Mouse (Mus musculus) G1E (cell line): ENCODE measurements around the gene Cilp.

Source experiments
- CTCF ChIP-seq: IDR thresholded peaks from 2 replicates; pipeline ENCODE4 v1.5.1; 2012; ENCODE audit warnings: low read depth, low read length, inconsistent platforms, mixed read lengths
- GATA1 ChIP-seq: IDR thresholded peaks from 2 replicates; pipeline ENCODE4 v1.6.1; 2012; ENCODE audit warnings: borderline replicate concordance, low read length, inconsistent platforms, mixed read lengths
- POLR2AphosphoS5 ChIP-seq: IDR thresholded peaks from 2 replicates; pipeline ENCODE4 v1.6.1; 2012; ENCODE audit warnings: low read depth, low read length, inconsistent platforms; ENCODE audit not compliant: insufficient replicate concordance
- TAL1 ChIP-seq: conservative IDR thresholded peaks from 2 replicates; pipeline ENCODE4 v1.6.1; 2012; ENCODE audit warnings: low read depth, low read length, inconsistent platforms, mixed read lengths

DNA sequence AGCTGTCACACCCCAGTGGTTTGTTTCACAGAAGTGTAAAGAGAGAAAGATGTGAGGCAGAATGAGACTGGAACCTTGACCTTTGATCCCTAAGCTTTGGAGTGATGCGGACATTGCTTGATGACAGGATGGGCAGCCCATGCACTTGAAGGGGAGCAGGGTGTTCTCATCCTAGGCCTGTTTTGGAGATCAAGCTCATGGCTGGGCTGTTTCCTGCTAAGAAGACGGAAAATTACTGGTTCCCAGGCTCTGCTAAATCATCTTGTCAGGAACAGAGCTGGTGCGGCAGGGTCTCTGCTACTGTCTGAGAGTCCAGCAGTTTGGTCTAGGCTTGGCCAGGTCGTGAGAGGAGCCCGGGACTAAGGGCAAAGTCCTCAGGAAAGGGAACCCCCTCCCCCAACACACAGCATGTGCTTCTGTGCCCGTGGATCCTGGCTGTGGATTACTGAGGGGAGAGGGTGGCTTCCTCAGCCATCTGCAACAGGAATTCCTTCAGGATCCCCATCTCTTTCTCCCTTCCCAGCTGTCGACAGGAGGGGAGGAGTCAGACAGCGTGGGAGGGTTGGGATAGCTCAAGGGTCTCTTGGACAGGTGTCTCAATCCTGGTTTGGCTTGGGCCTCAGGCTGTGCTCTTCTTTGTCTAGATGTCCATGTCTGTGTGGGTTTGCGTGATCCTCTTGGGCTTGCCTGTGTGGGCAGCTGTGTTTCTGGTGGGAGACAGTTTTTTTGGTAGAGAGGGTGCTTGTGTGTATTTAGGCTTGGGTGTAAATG, 20.8 kb upstream of the Cilp start:
- no peak for TF ChIP-seq CTCF
- TF ChIP-seq POLR2AphosphoS5 = no peak
- no peak for TF ChIP-seq TAL1
- no peak for TF ChIP-seq GATA1
